Mouse (Mus musculus) limb, embryonic 13.5 days (tissue): ENCODE measurements at regions not wholly inside any gene's neighbourhood (a gene's known extent, or its start where the extent isn't known, plus 50 kb on each side); places are given as distances from the start of the nearest gene placed in this dataset.

ENCODE experiments used
- ATAC-seq: fragments of 200-750 bp; cut with Nextera tagmentation; 2 replicates; pipeline ENCODE4 v1.8.0; 2017; ENCODE audit warnings: low read depth, moderate number of reproducible peaks, moderate TSS enrichment; ENCODE audit not compliant: low FRiP score
- H3K27ac ChIP-seq: fragments of 300-500 bp; sonication (generic); 2 replicates; pipeline ENCODE4 v1.5.1; 2015; ENCODE audit warnings: inconsistent platforms, mild to moderate bottlenecking, moderate library complexity
- H3K27me3 ChIP-seq: fragments of 300-500 bp; sonication (generic); 2 replicates; pipeline ENCODE4 v1.6.1; 2015; ENCODE audit warnings: mild to moderate bottlenecking, inconsistent platforms
- H3K36me3 ChIP-seq: fragments of 300-500 bp; sonication (generic); 2 replicates; pipeline ENCODE4 v1.6.1; 2015; ENCODE audit warnings: inconsistent platforms, mild to moderate bottlenecking, moderate library complexity
- H3K4me1 ChIP-seq: fragments of 300-500 bp; sonication (generic); 2 replicates; pipeline ENCODE4 v1.6.1; 2015; ENCODE audit warnings: inconsistent platforms
- H3K4me2 ChIP-seq: fragments of 300-500 bp; sonication (generic); replicated peaks from 2 replicates; pipeline ENCODE4 v1.6.1; 2015; ENCODE audit warnings: inconsistent platforms, mild to moderate bottlenecking, moderate library complexity
- H3K4me3 ChIP-seq: fragments of 300-500 bp; sonication (generic); 2 replicates; pipeline ENCODE4 v1.5.1; 2015; ENCODE audit warnings: moderate library complexity, mild to moderate bottlenecking, inconsistent platforms
- H3K9ac ChIP-seq: fragments of 300-500 bp; sonication (generic); 2 replicates; pipeline ENCODE4 v1.6.1; 2015; ENCODE audit warnings: mild to moderate bottlenecking, inconsistent platforms
- H3K9me3 ChIP-seq: fragments of 300-500 bp; sonication (generic); 2 replicates; pipeline ENCODE4 v1.6.1; 2016; ENCODE audit warnings: inconsistent platforms
- WGBS: fragments of 180-500 bp; shearing (Covaris S2); methylation state at CpG from one replicate; pipeline ENCODE4 v1.1.7; 2015; 5-methylcytosine and 5-hydroxymethylcytosine counted together

DNA sequence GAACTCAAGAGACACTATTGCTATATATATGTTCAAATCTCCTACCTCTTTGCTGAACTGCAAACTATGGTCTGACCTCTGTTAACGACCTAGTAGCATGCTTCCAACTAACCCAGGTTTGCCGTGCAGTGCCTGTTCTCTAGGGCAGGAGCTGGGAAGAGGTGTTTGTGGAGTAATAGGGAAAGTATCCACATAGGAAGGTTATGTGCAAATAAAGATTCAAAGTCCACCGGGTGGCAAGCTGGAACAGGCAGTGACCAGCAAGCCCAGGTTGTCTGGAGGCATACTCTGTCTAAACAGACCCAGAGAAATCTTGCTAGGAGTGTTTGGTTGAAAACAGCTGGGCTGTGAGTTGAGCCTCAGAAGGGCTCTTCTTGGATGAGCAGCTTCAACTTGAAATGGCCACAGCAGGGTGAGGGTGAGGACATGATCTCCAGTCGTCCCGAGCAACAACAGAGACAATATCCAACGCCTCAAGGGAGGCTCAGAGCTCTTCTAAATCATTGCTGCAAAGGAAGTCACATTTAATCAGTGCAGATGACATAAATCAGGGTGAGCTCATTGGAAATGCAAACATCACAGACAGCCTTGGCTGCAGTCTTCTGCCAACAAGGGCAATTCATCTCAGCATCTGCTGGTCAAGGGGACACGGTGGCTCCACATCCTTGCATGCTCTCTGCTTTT, 846.7 kb downstream of the Synb start:
- H3K4me2 ChIP-seq: no peak overlapping the region
- ATAC-seq: no peak
- H3K9ac ChIP-seq: no peak overlapping the region
- no peak overlapping the region for H3K27ac ChIP-seq
- H3K27me3 ChIP-seq: no peaks in the 10 kb centered on the region
- no peaks in the 10 kb centered on the region for H3K4me1 ChIP-seq
- no peak overlapping the region for H3K4me3 ChIP-seq
- WGBS: 73% methylated on average over 7 of the region's 7 CpGs
- H3K36me3 ChIP-seq: no peaks in the 10 kb centered on the region
- H3K9me3 ChIP-seq: no peaks in the 10 kb centered on the region

DNA sequence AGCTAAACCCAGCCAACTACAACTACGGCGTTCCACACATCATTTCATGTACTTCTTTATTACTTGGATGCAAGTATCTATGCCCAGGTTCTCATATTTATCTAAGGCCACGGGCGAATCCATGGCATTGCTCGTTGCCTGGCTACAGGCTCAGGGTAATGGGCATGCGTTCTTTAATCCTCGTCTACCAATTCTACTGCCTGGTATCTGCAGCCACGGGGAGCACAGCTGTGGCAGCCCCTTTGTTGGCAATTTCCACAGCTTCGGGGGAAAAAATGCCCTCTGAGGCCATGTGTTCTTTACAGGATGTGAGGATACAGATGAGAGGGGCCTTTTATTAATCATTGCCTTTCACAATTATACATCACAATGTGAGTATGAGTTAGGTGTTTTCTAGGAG, 860.8 kb downstream of the Synb start:
- H3K27ac ChIP-seq: no peak overlapping the region
- H3K4me2 ChIP-seq: no peak overlapping the region
- 86% methylated on average over 9 of the region's 9 CpGs for WGBS
- no peak for ATAC-seq
- no peaks in the 10 kb centered on the region for H3K27me3 ChIP-seq
- no peaks in the 10 kb centered on the region for H3K36me3 ChIP-seq
- no peak overlapping the region for H3K4me3 ChIP-seq
- no peaks in the 10 kb centered on the region for H3K9me3 ChIP-seq
- no peak overlapping the region for H3K9ac ChIP-seq
- H3K4me1 ChIP-seq: no peaks in the 10 kb centered on the region

DNA sequence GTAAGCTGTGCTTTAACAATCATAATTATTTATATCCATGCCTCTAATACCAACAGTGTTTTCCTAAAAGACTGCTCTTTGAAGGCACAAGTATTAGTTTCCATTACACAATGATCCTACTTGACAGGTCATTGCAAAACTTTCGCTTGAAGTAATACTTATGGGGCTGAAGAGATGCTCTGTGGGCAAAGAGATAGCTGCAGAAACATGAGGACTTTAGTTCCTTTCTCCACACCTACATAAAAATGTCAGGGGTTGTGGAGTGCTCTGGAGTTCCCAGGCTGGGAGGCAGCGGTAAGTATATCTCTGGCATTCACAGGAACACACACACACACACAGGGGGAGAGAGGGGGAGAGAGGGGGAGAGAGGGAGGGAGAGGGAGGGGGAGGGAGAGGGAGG, 862.0 kb downstream of the Synb start:
- 61% methylated on average over 2 of the region's 2 CpGs for WGBS
- H3K4me1 ChIP-seq: no peaks in the 10 kb centered on the region
- ATAC-seq: no peak
- H3K27me3 ChIP-seq: no peaks in the 10 kb centered on the region
- no peak overlapping the region for H3K4me2 ChIP-seq
- H3K9me3 ChIP-seq: no peaks in the 10 kb centered on the region
- no peak overlapping the region for H3K4me3 ChIP-seq
- no peak overlapping the region for H3K9ac ChIP-seq
- H3K27ac ChIP-seq: no peak overlapping the region
- no peaks in the 10 kb centered on the region for H3K36me3 ChIP-seq

DNA sequence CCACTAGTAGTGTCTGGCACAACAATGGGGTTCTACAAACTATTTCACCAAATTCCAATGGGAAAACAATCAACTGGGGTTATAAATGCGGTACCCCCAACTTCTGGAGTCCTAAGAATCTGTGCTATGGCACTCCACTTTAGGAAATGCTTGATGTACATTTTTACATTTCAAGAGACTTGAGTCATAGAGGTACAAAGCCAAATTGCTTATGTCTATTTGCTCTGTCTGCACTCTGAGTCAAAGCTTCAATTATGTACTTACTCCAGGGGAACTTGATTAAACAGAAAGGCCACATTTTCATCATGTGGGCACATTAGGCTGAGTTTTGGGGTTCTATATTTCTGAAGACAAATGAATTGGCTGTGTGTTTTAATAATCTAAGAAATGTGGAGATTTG, 866.9 kb downstream of the Synb start:
- H3K36me3 ChIP-seq: no peaks in the 10 kb centered on the region
- no peak overlapping the region for H3K4me3 ChIP-seq
- H3K9me3 ChIP-seq: no peaks in the 10 kb centered on the region
- no peaks in the 10 kb centered on the region for H3K4me1 ChIP-seq
- 84% methylated on average over 1 of the region's 1 CpGs for WGBS
- H3K9ac ChIP-seq: no peak overlapping the region
- ATAC-seq: no peak
- no peak overlapping the region for H3K27ac ChIP-seq
- no peaks in the 10 kb centered on the region for H3K27me3 ChIP-seq
- H3K4me2 ChIP-seq: no peak overlapping the region

DNA sequence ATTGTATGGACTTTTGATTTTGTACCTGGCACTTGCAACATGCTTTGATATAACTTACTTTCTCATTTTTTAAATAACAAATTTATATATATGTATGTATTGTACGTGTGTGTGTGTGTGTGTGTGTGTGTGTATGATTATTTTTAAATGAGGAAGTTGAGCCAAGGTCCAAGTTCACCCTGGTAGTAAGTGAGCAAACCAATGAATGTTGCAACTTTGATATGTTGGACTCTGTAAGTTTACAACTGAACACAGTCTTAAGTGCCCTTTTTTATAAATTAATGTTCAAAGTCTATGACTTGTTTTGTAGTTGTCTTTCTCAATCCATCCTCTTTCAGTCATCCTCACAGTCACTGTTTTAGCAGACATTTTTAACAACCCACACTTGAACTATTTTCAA, 901.7 kb downstream of the Synb start:
- Histone ChIP-seq H3K4me3 (no peak overlapping the region), H3K4me1 (no peaks in the 10 kb centered on the region), H3K9me3 (no peaks in the 10 kb centered on the region), H3K27me3 (no peaks in the 10 kb centered on the region), H3K4me2 (no peak overlapping the region), H3K36me3 (no peaks in the 10 kb centered on the region), H3K27ac (no peak overlapping the region), H3K9ac (no peak overlapping the region)
- 71% methylated on average over 1 of the region's 1 CpGs for WGBS
- no peak for ATAC-seq

DNA sequence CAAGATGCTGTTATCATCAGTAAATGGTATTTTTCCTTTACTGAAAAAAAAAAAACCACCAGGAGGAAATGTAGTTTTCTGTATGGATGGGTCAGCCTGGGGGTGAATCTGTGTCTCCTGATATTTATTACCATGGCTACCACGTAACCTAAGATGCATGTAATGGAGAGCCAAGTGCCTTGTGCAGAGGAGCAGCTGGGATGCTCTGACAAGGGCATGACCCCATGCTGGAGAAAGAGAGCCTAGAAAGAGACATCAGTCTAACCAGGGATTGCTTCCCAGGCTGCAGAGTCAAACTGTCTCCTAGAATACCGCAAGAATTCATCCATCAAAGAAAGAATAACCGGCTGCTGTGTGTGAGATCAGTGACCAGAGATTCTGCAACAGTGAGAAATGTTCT, 902.2 kb downstream of the Synb start:
- H3K4me3 ChIP-seq: no peak overlapping the region
- no peaks in the 10 kb centered on the region for H3K4me1 ChIP-seq
- H3K9ac ChIP-seq: no peak overlapping the region
- no peaks in the 10 kb centered on the region for H3K36me3 ChIP-seq
- no peak overlapping the region for H3K4me2 ChIP-seq
- ATAC-seq: no peak
- no peaks in the 10 kb centered on the region for H3K27me3 ChIP-seq
- H3K27ac ChIP-seq: no peak overlapping the region
- 45% methylated on average over 3 of the region's 3 CpGs for WGBS
- no peaks in the 10 kb centered on the region for H3K9me3 ChIP-seq

DNA sequence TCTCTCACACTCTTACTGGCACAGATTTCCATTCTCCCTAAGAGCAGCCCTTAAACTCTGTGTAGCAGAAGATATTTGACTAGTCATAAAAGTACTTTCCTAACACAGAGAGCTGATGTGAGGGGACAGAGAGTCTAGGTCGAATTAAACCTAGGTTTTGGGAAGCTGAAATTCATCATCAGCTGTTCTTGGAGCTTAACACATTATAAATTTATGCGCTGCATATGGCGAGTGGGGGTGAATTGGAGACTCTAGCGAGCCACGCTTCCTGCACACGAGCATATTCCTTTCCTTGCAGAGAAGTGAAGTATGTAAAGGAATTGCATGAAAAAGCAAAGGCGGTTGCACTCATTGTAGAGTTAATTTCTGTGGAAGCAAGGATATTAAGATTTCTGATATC, 912.4 kb downstream of the Synb start:
- Histone ChIP-seq H3K36me3 (no peaks in the 10 kb centered on the region), H3K27me3 (no peaks in the 10 kb centered on the region), H3K4me3 (no peak overlapping the region), H3K4me1 (no peaks in the 10 kb centered on the region), H3K27ac (no peak overlapping the region), H3K9ac (no peak overlapping the region), H3K9me3 (no peaks in the 10 kb centered on the region), H3K4me2 (no peak overlapping the region)
- WGBS: 60% methylated on average over 7 of the region's 7 CpGs
- no peak for ATAC-seq

DNA sequence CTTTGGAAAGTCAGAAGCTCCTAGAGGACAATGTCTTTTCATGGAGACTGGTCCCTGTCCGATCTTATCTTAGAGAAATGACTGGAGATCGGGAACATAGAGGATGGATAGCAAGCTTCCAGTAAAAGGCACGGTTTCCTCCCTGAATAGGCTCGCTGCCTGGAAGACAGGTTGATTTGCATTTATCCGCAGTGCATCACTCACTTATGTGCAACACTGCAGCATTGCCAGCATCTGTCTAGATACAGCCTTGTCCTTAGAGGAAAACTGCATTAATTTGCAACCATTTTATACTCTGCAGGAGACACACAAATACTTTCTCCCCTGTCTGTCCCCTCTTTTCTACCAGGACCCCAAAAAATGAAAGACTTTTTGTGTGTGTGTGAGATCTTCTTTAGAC, 926.4 kb downstream of the Synb start:
- Histone ChIP-seq H3K27me3 (no peaks in the 10 kb centered on the region), H3K4me3 (no peak overlapping the region), H3K9ac (no peak overlapping the region), H3K27ac (no peak overlapping the region), H3K4me1 (no peaks in the 10 kb centered on the region), H3K36me3 (no peaks in the 10 kb centered on the region), H3K9me3 (no peaks in the 10 kb centered on the region), H3K4me2 (no peak overlapping the region)
- 89% methylated on average over 5 of the region's 5 CpGs for WGBS
- ATAC-seq: no peak

DNA sequence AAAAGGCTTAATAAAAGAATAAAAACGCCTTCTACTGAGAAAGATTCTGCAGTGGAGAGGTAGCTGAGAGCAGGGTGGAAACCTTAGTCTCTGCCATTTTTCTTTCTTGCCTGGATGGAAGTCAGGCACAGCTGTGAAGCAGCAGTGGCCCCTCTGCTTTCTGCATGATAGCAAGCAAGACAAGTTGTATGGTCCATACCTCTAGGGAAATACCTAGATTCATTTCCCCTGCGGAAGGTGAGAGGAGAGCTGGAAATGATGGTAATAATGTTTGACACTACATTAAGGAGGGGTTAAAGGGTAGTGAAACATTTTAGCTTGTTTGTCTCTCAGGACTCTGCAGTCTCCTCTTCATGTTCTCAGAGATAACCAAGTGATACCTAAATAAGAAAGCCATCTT, 930.2 kb downstream of the Synb start:
- no peak overlapping the region for H3K4me2 ChIP-seq
- 73% methylated on average over 2 of the region's 2 CpGs for WGBS
- no peaks in the 10 kb centered on the region for H3K27me3 ChIP-seq
- H3K4me1 ChIP-seq: no peaks in the 10 kb centered on the region
- H3K27ac ChIP-seq: no peak overlapping the region
- H3K9me3 ChIP-seq: no peaks in the 10 kb centered on the region
- no peaks in the 10 kb centered on the region for H3K36me3 ChIP-seq
- H3K4me3 ChIP-seq: no peak overlapping the region
- no peak overlapping the region for H3K9ac ChIP-seq
- no peak for ATAC-seq

DNA sequence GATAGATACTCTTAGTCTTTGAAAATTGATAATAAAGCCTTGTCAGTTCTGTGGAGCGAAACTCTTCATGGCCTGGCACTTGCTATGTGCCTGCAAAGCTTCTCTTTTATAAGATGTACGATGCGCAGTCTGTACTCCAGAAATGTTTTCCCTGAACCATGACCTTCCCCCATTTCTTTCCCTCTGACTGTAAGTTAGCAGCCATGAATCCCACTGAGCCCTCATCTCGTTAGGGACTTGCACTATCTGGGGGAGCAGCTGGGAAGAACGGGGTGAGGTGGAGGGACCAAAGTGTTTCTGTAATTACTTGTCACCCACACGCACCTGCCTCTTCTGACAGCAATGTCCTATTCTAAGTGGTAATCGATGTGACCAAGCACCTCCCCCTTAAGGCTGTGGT, 932.1 kb downstream of the Synb start:
- H3K4me2 ChIP-seq: no peak overlapping the region
- no peaks in the 10 kb centered on the region for H3K4me1 ChIP-seq
- H3K4me3 ChIP-seq: no peak overlapping the region
- H3K9me3 ChIP-seq: no peaks in the 10 kb centered on the region
- no peak overlapping the region for H3K9ac ChIP-seq
- no peak for ATAC-seq
- H3K27ac ChIP-seq: no peak overlapping the region
- no peaks in the 10 kb centered on the region for H3K27me3 ChIP-seq
- no peaks in the 10 kb centered on the region for H3K36me3 ChIP-seq
- 61% methylated on average over 7 of the region's 7 CpGs for WGBS

DNA sequence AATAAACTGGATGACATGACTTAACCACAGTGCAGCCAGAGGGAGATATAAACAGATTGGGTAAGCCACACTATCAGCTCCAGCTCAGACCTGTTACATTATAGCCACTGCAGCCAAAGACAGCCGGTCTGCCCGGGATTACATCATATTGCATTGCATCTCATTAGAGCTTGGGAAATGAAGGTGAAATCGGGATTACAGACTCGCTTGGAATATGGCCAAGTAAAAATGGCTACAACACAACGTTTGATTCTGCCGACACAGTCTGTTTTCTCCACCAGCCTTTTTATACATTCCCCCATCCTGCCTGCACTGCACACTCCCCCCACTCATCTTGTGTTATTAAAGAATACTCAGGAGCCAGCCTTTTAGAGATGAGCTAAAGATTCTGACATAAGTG, 932.6 kb downstream of the Synb start:
- 57% methylated on average over 6 of the region's 6 CpGs for WGBS
- Histone ChIP-seq H3K9me3 (no peaks in the 10 kb centered on the region), H3K9ac (no peak overlapping the region), H3K27ac (no peak overlapping the region), H3K4me3 (no peak overlapping the region), H3K4me2 (no peak overlapping the region), H3K36me3 (no peaks in the 10 kb centered on the region), H3K27me3 (no peaks in the 10 kb centered on the region), H3K4me1 (no peaks in the 10 kb centered on the region; the same call in 1 of the 2 replicates)
- ATAC-seq: no peak

DNA sequence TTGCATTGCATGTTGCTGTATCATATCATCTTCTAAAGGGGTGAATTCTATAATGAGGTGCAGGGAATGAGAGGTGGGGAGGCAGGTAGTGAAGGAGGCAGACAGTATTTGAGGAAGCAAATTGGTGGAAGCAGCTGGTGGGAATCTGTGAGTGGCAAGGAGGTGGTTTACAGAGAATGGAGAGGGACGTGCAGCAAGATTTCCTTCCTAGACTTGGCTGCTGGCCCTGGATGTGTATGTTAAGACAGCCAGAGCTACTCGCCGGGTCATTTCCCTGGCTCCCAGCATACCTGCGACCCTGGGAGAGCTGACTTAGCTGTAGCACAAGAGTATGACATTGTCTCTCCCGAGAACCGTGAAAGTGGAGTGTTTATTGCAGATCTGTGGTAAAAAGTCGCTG, 937.7 kb downstream of the Synb start:
- H3K36me3 ChIP-seq: no peaks in the 10 kb centered on the region
- 54% methylated on average over 7 of the region's 7 CpGs for WGBS
- H3K27me3 ChIP-seq: peaks cover 3% of the 10 kb centered on the region; the same call in 1 of the 2 replicates
- H3K4me1 ChIP-seq: no peaks in the 10 kb centered on the region; the same call in 1 of the 2 replicates
- H3K4me2 ChIP-seq: no peak overlapping the region
- H3K9ac ChIP-seq: no peak overlapping the region
- H3K4me3 ChIP-seq: no peak overlapping the region
- no peaks in the 10 kb centered on the region for H3K9me3 ChIP-seq
- H3K27ac ChIP-seq: no peak overlapping the region
- no peak for ATAC-seq

DNA sequence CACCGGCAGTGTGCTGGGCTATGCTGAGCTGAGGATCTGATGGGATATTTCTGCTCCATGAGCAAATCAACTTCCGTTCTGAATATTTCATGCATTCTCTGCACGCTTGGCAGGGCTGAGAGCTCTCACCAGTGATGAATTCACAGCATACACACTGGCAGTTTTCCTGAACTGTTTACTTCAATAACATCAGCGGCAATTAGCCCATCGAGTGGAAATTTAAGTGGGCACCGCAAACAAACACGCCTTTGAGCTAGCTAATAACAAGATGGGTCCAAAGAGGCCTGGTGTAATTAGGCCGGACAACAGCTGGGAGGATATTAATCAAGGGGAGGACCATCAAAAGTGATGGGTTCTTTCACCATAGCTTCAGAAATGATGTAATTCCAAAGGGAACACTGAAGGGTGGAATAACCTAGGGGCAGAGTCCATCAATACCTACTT, 938.6 kb downstream of the Synb start:
- H3K4me1 ChIP-seq: no peaks in the 10 kb centered on the region; the same call in 1 of the 2 replicates
- H3K27me3 ChIP-seq: peaks cover 3% of the 10 kb centered on the region; the same call in 1 of the 2 replicates
- 73% methylated on average over 8 of the region's 8 CpGs for WGBS
- H3K4me3 ChIP-seq: no peak overlapping the region
- no peak overlapping the region for H3K4me2 ChIP-seq
- no peak for ATAC-seq
- H3K36me3 ChIP-seq: no peaks in the 10 kb centered on the region
- H3K27ac ChIP-seq: no peak overlapping the region
- H3K9me3 ChIP-seq: no peaks in the 10 kb centered on the region
- no peak overlapping the region for H3K9ac ChIP-seq
